Mouse (Mus musculus) macrophage (primary cell): ENCODE measurements at regions not wholly inside any gene's neighbourhood (a gene's known extent, or its start where the extent isn't known, plus 50 kb on each side); places are given as distances from the start of the nearest gene placed in this dataset.

Source experiments
- H3K27ac ChIP-seq: fragments of 350-480 bp; formaldehyde crosslinking; 2 replicates; pipeline ENCODE4 v1.9.0; 2021
- H3K36me3 ChIP-seq: fragments of 350-480 bp; formaldehyde crosslinking; 2 replicates; pipeline ENCODE4 v1.9.0; 2021; ENCODE audit errors: inconsistent target
- H3K4me3 ChIP-seq: fragments of 350-480 bp; formaldehyde crosslinking; 2 replicates; pipeline ENCODE4 v1.9.0; 2021; ENCODE audit errors: inconsistent target
- H3K79me2 ChIP-seq: fragments of 350-480 bp; formaldehyde crosslinking; 2 replicates; pipeline ENCODE4 v1.9.0; 2021; ENCODE audit errors: inconsistent target
- WGBS: methylation state at CpG from one replicate; pipeline ENCODE4 v1.1.7; 2026; ENCODE audit warnings: inconsistent platforms; ENCODE audit not compliant: missing documents; 5-methylcytosine and 5-hydroxymethylcytosine counted together

GRCm38 (mm10) chrX:166971721-166972120 lies 237.4 kb downstream of the Tmsb4x start:
- Histone ChIP-seq H3K27ac (no peak overlapping the region), H3K4me3 (no peak overlapping the region), H3K36me3 (no peaks in the 10 kb centered on the region), H3K79me2 (no peaks in the 10 kb centered on the region)
- WGBS, result 90% methylated on average over 1 of the region's 1 CpGs

- Histone ChIP-seq H3K27ac (no peak overlapping the region), H3K79me2 (no peaks in the 10 kb centered on the region), H3K36me3 (no peaks in the 10 kb centered on the region), H3K4me3 (no peak overlapping the region)
- WGBS, result 85% methylated on average over 7 of the region's 7 CpGs
These were observed 244.2 kb downstream of the Tmsb4x start for GRCm38 (mm10) chrX:166964656-166965582.

GRCm38 (mm10) chrX:166952528-166953189 lies 256.5 kb downstream of the Tmsb4x start:
- WGBS, result 59% methylated on average over 12 of the region's 14 CpGs
- no peaks in the 10 kb centered on the region for H3K79me2 ChIP-seq
- H3K4me3 ChIP-seq, result no peak overlapping the region
- H3K36me3 ChIP-seq, result no peaks in the 10 kb centered on the region
- H3K27ac ChIP-seq, result no peak overlapping the region

- H3K79me2 ChIP-seq, result no peaks in the 10 kb centered on the region
- H3K4me3 ChIP-seq, result no peak overlapping the region
- no peaks in the 10 kb centered on the region for H3K36me3 ChIP-seq
- 90% methylated on average over 6 of the region's 6 CpGs for WGBS
- no peak overlapping the region for H3K27ac ChIP-seq
These were observed 258.1 kb downstream of the Tmsb4x start for GRCm38 (mm10) chrX:166951011-166951410.

GRCm38 (mm10) chrX:166945915-166946314 lies 263.2 kb downstream of the Tmsb4x start:
- Histone ChIP-seq H3K36me3 (no peaks in the 10 kb centered on the region), H3K4me3 (no peak overlapping the region), H3K79me2 (no peaks in the 10 kb centered on the region), H3K27ac (no peak overlapping the region)
- WGBS, result 70% methylated on average over 1 of the region's 1 CpGs

- H3K4me3 ChIP-seq, result no peak overlapping the region
- no peak overlapping the region for H3K27ac ChIP-seq
- H3K36me3 ChIP-seq, result no peaks in the 10 kb centered on the region
- no peaks in the 10 kb centered on the region for H3K79me2 ChIP-seq
- 56% methylated on average over 1 of the region's 1 CpGs for WGBS
These were observed 263.6 kb downstream of the Tmsb4x start for GRCm38 (mm10) chrX:166945476-166945875.

- no peaks in the 10 kb centered on the region for H3K79me2 ChIP-seq
- H3K4me3 ChIP-seq, result no peak overlapping the region
- no peaks in the 10 kb centered on the region for H3K36me3 ChIP-seq
- H3K27ac ChIP-seq, result no peak overlapping the region
- WGBS, result 88% methylated on average over 2 of the region's 2 CpGs
These were observed 275.3 kb downstream of the Tmsb4x start for GRCm38 (mm10) chrX:166933766-166934165.

GRCm38 (mm10) chrX:166932472-166932871 lies 276.6 kb downstream of the Tmsb4x start:
- H3K79me2 ChIP-seq, result no peaks in the 10 kb centered on the region
- no peak overlapping the region for H3K4me3 ChIP-seq
- H3K27ac ChIP-seq, result no peak overlapping the region
- no peaks in the 10 kb centered on the region for H3K36me3 ChIP-seq

- WGBS, result 77% methylated on average over 3 of the region's 4 CpGs
- no peak overlapping the region for H3K4me3 ChIP-seq
- H3K36me3 ChIP-seq, result no peaks in the 10 kb centered on the region
These were observed 278.1 kb downstream of the Tmsb4x start for GRCm38 (mm10) chrX:166931048-166931447.

GRCm38 (mm10) chrX:166929716-166930420 lies 279.2 kb downstream of the Tmsb4x start:
- H3K36me3 ChIP-seq, result no peaks in the 10 kb centered on the region
- no peak overlapping the region for H3K27ac ChIP-seq
- no peaks in the 10 kb centered on the region for H3K79me2 ChIP-seq
- WGBS, result 84% methylated on average over 6 of the region's 6 CpGs
- H3K4me3 ChIP-seq, result no peak overlapping the region

More at GRCm38 (mm10) chrX:166931048-166931447, 278.1 kb downstream of the Tmsb4x start:
- Histone ChIP-seq H3K79me2 (no peaks in the 10 kb centered on the region), H3K27ac (no peak overlapping the region)

- Histone ChIP-seq H3K27ac (no peak overlapping the region), H3K36me3 (no peaks in the 10 kb centered on the region), H3K4me3 (no peak overlapping the region), H3K79me2 (no peaks in the 10 kb centered on the region)
- WGBS, result 83% methylated on average over 2 of the region's 2 CpGs
These were observed 293.7 kb downstream of the Tmsb4x start for GRCm38 (mm10) chrX:166915356-166915953.

GRCm38 (mm10) chrX:166906602-166907001 lies 302.5 kb downstream of the Tmsb4x start:
- Histone ChIP-seq H3K27ac (no peak overlapping the region), H3K36me3 (no peaks in the 10 kb centered on the region), H3K79me2 (no peaks in the 10 kb centered on the region), H3K4me3 (no peak overlapping the region)
- 74% methylated on average over 4 of the region's 6 CpGs for WGBS

GRCm38 (mm10) chrX:166900761-166901160 lies 308.4 kb downstream of the Tmsb4x start:
- no peaks in the 10 kb centered on the region for H3K79me2 ChIP-seq
- H3K4me3 ChIP-seq, result no peak overlapping the region
- WGBS, result 78% methylated on average over 6 of the region's 6 CpGs
- no peaks in the 10 kb centered on the region for H3K36me3 ChIP-seq
- H3K27ac ChIP-seq, result no peak overlapping the region

GRCm38 (mm10) chrX:166895199-166895598 lies 309.7 kb upstream of the Egfl6 start:
- Histone ChIP-seq H3K36me3 (no peaks in the 10 kb centered on the region), H3K79me2 (no peaks in the 10 kb centered on the region), H3K4me3 (no peak overlapping the region), H3K27ac (no peak overlapping the region)
- WGBS, result 100% methylated on average over 1 of the region's 2 CpGs
